Mouse (Mus musculus): ENCODE measurements around the gene Il18bp.

DNA sequence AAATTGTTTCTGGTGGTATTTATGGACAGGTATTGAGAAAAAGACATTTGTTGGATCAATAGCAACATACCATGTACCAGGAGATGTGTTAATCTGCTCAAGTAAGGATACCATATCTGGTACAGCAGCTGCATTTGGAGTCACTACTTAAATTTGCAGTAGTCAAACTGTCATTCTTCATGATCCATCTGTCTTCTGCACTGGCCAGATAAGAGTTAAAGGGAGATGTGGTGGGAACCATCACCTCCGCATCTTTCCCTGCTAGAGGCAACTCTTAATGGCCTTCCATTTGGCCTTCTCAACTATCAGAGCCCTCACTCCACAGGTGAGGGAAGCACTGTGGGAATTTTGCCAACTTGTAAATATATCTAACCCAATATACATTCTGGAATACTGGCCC is 12.0 kb downstream of the Il18bp start:
- TF ChIP-seq MAX (IDR thresholded peaks at IDR 0.05; ENCODE audit: low read depth) (no peak), CEBPB (IDR thresholded peaks at IDR 0.05; ENCODE audit: insufficient read depth, poor library complexity, severe bottlenecking) (no peak), MYOG (IDR thresholded peaks at IDR 0.05; ENCODE audit: control insufficient read depth in 1 of 3, insufficient read depth in 1 of 3, insufficient read length in 2 of 3, low read depth in 2 of 3) (no peak), POLR2A (IDR thresholded peaks at IDR 0.05; ENCODE audit: insufficient read length, low read depth) (no peak), MYOD1 (IDR thresholded peaks at IDR 0.05; ENCODE audit: control insufficient read depth in 1 of 3, insufficient read length in 2 of 3, low read depth in 2 of 3) (no peak), E2F4 (IDR thresholded peaks at IDR 0.05; ENCODE audit: insufficient read depth) (no peak), POLR2AphosphoS2 (IDR thresholded peaks at IDR 0.05; ENCODE audit: insufficient read length, low read depth) (no peak), TCF12 (IDR thresholded peaks at IDR 0.05; ENCODE audit: insufficient read depth, poor library complexity, severe bottlenecking) (no peak), USF1 (IDR thresholded peaks at IDR 0.05; ENCODE audit: low read depth) (no peak), SRF (IDR thresholded peaks at IDR 0.05; ENCODE audit: control insufficient read depth, insufficient read length, low read depth) (no peak), REST (IDR thresholded peaks at IDR 0.05; ENCODE audit: insufficient read depth, insufficient read length) (no peak), TCF3 (IDR thresholded peaks at IDR 0.05; ENCODE audit: insufficient read length, low read depth) (no peak)

All from myocyte (in vitro differentiated cells).